Mouse (Mus musculus): ENCODE measurements around the gene Olfr681.
"Not testable (repeated sequence)": the region's sequence is repeated elsewhere in the genome, so short reads cannot be mapped to it uniquely, and the experiment has no call there.

The Olfr681 gene

DNA sequence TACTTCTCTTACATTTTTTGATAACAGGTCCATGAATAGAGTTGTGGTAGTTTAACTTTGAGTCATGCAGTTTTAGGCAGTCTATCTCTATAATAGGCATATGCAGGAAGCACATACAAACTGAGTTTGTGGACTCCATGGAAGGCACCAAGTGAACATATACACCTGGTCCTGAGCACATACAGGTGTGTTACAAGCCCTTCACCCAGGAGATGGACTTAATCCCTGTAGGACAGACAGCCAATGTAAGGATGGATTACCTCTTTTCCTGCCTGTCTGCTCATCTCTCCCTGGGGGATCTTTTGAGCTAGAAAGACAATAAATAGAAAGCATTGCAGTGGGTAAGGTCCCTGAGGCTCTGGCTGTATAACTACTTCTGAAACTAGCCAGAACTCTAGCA is at the start of gene Olfr681:
TSS of gene Olfr681 (plus strand) at position 301 of the 400 bp plus-strand sequence.
- ATAC-seq (ENCODE audit: insufficient number of reproducible peaks, low FRiP score, low TSS enrichment), result no peak

DNA sequence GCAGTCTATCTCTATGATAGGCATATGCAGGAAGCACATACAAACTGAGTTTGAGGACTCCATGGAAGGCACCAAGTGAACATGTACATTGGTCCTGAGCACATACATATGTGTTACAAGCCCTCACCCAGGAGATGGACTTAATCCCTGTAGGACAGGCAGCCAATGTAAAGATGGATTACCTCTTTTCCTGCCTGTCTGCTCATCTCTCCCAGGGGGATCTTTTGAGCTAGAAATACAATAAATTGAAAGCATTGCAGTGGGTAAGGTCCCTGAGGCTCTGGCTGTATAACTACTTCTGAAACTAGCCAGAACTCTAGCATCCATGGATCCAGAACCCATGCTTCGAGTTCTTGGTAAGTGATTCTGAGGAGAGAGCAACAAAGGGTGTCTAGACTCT is 35.7 kb upstream of the Olfr681 start, which contains the start of gene Olfr679:
TSS of gene Olfr679 (plus strand) at position 301 of the 400 bp plus-strand sequence.
- ATAC-seq (ENCODE audit: insufficient number of reproducible peaks, low FRiP score, low TSS enrichment), result no peak

DNA sequence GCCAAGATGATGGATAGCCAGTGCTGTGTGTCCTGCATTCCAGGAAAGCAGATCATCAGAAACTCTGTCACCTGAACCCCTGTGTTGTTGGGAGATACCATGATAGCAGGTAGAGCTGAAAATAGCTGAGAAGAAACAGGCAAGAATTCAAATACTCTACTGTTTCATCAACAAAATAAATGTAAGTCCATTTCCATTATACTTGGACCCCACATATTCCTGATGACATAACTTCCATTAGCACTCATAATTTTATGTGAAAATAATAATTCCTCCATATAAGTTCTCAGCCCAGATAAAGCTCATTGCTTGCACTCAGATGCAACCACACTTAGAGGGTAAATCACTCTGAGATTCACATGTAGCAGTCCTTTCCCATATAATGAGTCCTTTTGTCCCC is 23.9 kb upstream of the Olfr681 start, which contains the start of gene Olfr680-ps1:
TSS of gene Olfr680-ps1 (minus strand) at position 101 of the 400 bp plus-strand sequence.
- not testable (repeated sequence) for ATAC-seq (ENCODE audit: insufficient number of reproducible peaks, low FRiP score, low TSS enrichment)

DNA sequence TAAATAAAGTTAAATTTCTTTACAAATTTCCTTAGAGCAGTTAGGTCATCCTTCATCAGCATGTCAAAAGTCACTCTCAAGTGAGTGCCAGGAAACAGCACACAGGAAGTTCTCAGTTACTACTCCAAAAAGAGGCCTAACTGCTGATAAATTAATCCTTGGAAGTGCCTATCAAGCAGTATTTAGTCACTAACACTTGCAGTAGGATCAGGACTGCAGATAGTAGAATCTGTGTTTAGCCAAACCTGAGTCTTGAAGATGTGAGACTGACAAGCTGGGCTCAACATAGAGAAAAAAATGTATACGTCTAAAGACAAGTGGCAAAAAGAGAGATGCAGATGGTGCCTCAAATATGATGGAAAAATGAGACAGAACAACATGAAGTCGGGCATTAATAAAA is 24.6 kb downstream of the Olfr681 start:
- ATAC-seq (ENCODE audit: insufficient number of reproducible peaks, low FRiP score, low TSS enrichment), result no peak

DNA sequence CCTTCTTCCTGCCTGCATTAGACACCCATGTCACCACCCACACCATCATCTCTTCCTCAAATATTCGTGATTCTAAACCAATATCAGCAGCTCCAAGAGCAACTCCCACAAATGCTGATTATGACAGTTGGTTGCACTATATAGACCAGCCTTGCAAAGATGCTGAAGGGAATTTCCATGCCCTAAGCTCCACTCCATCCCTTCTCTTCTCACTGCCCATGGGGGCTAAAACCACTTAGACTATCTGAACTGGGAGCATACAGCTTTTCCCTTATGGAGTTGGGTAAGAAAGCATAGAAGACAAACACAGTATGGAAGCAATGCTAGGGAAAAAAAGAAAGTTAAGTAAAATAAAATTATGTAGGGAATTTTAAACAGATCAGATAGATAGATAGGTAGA is 30.3 kb downstream of the Olfr681 start, which contains the start of gene Olfr683:
TSS of gene Olfr683 (minus strand) at position 101 of the 400 bp plus-strand sequence.
- ATAC-seq (ENCODE audit: insufficient number of reproducible peaks, low FRiP score, low TSS enrichment), result no peak

DNA sequence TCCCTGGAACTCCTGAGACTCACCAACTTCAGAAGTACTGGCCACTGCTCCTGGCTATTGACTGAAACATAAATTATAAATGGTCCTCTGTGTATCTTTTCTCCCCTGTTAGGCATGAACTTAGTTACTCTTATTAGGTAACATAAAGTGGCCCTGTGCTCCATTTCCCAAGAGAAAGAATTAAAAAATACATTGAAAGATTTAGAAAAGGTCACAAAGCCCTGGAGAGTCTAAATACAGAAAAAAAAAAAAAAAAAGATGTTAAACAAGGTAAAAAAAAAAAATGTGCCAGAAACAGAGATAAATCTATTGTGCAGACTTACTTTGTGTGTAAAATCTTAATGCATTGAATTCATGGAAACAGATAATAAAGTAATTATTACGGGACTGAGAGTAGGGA is 46.9 kb downstream of the Olfr681 start, which contains the start of gene Olfr684:
TSS of gene Olfr684 (minus strand) at position 101 of the 400 bp plus-strand sequence.
- ATAC-seq (ENCODE audit: insufficient number of reproducible peaks, low FRiP score, low TSS enrichment), result no peak

DNA sequence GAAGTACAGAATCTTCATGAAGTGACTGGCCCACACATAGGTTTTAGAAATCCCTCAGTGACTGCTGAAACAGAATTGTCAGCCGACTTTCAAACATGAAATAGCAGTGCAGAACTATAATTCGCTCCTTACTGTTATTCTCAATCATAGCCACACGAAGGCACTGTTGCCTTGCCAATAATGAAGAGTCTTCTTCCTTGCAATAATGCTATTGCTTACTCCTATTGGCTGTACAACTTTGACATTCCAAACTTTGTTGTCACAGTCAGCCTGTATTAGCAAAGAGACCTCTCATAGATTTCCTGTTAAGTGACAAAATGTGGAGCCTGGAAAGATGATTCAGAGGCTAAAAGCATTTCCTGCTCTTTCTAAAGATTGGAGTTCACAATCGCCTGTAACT is 54.1 kb downstream of the Olfr681 start:
- ATAC-seq (ENCODE audit: insufficient number of reproducible peaks, low FRiP score, low TSS enrichment), result no peak
